Mouse (Mus musculus) thymus, postnatal 4 days (tissue): ENCODE results near the gene Efhd1.

Source experiments
- DNase-seq: peaks from one replicate; pipeline ENCODE4 v3.0.0; 2021

Gene Efhd1

DNA sequence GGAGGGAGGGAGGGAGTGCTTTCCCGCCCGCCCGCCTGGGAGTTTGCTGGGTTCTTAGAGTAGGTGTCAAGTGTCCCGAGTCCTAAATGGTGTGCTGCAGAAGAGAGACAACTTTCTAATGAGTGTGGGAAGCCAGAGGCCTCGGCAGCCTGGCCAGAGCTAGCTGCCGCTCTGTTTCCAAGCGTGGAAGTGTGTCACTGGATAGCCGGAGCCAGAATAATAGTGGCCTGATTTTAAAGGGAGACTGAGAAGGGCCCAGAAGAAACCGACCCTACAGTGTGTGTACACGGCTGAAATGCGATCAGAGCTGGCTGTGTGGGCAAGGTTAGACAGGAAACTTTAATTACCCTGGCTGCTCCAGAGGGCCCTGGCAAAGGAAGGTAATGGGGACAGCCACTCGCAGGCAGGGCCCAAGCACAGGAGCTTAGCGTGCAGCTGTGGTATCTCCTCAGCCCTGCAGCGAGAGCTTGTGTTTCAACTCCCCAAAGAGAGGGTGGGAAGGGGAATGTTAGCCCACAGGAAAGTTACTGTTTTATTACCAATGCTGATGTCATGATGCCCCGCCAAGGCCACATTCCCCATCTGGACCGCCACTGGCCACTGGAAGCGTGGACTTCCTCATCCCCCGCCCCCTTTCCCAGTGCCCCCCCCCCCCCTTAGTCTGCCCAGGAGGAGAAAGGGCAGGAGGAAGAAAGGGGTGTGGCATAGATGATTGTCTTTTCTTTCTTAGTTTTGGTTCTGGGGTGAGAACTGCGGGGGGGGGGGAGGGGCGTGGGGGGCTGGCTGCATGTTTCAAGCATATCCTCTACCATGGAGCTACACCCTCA is 6.7 kb downstream of the Efhd1 start:
- no peak for DNase-seq

DNA sequence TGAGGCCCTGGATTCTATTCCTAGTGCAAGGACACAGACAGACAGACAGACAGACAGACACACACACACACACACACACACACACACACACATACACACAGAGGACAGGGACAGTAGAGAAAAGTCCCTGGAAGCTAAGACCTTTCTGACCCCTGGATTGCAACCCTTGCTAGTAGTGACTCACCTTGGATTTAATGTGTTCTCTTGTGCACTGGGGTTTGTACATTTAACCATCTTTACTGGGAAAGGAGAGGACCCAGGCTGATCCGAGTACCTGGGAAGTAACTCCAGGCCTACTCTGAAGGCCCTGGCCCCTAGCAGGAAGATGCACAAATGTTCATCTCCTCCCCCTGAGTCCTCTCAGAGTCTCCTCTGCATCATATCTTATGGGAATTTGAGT is 7.4 kb downstream of the Efhd1 start:
- no peak for DNase-seq

DNA sequence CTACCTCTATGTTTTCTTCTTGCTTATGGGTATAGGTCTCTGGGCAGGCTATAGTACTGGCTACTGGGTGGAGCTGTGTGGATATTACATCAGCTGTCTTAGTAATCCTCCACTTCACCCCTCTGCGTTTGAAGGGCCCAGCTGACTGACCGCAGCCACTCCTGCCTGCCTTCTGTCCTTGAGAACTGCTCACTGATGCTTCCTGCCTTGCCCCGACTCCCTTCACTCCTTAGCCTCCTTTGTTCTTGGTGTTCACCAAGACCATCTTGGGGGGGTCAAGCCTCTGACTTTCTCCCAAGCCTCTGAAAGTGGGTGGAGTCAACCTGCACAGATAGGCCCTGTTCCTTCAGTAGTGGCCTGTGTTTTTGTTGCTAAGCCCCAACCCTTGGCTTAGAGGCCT is 8.3 kb downstream of the Efhd1 start:
- no peak for DNase-seq

DNA sequence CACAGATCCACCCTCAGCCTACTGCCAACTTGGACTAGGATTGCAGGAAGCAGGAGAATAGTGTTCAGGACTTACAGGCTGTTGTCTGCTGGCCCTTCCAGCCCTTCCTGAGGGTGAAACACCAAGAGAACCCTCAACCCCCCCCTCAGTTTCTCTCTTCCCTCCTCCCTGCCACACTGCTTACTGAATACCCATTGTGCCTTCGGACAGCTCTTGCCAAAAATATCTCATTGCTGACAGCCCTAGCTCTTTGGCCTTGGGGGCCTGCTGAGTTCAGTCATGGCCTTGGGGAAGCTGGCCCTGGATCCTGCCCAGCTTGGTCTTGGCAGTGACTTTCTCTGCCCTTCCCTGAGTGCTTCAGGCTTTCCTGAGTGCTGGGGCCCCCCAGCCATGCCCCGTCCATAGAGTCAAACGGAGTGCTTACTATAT is 9.4 kb downstream of the Efhd1 start:
- no peak for DNase-seq

DNA sequence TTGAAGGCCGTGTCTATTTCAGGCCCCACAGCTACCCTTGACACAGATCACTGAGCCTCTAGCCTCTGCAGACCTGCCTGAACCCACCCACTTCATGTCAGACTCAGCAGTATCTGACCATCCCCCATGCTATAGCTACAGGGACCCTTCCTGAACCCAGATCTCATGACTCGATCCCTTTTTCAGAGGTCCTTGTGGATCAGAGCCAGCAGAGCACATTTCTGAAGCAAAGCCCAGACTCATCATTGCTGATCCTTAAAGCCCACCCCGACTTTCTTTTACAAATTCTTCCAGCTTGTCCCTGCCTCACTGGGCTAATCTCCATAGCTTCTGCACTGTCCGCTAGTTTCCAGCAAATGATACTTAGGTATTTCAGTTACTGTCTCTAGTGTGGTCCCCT is 10.0 kb downstream of the Efhd1 start:
- no peak for DNase-seq

DNA sequence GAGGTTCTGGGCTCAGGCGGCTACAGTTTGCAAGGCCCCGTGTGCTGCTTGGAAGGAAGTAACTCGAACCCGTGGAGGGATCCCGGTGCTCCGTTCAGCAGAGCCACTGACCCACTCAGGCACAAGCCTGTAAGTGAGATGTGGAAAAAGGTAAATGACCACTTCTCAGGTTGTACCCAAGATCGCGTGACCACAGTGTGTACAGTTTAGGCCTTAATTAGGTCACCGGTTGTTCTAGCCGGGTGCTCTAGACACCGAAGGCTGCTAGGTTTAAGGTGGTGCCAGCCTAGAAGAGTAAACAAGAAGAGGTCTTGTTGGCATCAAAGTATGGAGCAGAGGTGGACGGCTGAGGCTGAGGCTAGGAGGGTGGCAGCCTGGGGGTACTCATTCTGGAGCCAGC is 11.0 kb downstream of the Efhd1 start:
- no peak for DNase-seq

DNA sequence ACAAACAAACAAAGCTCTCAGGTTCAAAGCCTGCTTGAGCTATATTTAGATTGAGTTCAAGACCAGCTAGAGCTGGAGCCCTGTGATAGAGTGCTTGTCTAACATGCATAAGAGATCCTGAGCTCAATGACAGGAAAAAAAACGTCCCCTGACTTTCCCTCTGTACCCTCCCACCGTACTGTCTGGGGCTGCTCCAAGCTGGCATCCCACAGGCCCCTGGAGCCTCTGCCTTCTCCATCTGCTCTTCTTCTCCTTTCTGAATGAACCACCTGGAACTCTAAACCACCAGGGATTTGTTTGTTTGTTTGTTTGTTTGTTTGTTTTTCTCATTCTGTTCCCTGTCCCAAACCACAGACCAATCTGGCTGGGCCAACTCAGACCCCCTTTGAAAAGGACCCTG is 11.9 kb downstream of the Efhd1 start:
- no peak for DNase-seq

DNA sequence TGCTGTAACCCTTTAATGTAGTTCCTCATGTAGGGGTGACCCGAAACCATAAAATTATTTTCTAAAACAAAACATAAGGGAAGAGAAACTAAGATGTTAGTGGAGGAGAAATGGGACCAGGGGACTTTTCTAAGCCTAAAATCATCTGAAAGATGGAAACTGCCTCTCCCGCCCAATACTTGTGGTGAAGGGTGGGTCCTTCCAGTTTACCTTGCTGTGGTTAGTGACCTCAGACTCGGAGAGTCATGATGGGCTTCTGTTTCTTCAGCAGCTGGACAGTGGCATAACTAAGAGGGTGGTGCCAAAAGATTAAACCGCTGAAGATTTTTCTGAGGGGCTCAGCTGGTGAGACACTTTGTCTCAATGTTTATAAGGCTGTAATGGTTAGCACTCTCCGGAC is 16.1 kb downstream of the Efhd1 start:
- DNase-seq, result no peak

DNA sequence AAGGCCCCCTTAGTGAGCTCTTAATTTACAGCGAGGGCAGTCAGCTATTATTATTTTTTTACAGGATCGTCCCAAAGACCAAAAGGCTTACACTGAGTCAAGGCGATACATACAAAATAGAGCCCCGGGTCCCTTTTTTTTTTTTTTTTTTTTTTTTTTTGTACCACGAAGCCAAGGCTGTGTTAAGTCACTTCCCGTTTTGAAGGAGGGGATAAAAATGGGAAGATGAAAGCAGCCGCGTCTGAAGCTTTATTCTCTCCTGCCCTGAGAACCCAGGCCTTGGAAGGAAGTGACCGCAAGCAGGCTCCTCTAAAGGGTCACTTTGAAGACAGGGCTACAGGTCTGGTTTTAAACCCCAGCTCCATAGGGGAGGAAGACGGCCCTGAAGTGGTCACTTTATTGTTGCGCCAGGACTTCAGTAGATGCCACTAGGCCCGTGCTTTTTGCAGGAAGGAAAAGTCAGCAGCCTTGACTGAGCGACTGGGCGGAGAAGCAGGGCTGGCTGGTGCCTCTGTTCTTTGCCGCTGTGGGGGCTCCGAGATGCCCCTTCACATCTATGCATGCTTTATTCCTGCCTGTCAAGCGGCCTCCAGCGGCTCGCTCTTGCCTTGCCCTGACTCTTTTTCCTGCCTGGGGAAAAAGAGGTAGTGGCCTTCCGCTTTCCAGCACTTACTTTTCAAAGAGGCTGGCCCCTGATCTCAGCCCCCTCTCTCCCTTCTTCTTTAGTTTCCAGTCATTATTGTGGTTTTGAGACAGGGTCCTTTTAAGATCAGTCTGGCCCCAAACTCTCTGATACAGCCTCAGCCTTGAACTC is 17.6 kb downstream of the Efhd1 start:
- DNase-seq, result no peak

DNA sequence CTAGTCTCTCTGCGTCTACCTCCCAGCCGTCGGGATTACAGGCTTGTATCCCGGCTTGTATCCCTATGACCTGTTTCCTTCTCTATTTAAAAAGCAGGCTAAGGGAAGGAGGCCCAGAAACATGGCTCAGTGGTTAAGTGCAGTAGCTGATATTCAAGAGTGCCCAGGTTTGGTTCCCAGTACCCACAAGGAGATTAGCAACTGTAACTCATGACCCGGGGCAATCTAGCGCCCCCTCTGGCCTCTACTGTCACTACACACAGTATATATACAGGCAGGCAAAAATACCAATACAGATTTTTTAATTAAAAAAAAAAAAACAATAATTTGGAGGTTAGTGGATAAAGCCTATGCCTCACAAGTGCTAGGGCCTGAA is 18.2 kb downstream of the Efhd1 start:
- no peak for DNase-seq

DNA sequence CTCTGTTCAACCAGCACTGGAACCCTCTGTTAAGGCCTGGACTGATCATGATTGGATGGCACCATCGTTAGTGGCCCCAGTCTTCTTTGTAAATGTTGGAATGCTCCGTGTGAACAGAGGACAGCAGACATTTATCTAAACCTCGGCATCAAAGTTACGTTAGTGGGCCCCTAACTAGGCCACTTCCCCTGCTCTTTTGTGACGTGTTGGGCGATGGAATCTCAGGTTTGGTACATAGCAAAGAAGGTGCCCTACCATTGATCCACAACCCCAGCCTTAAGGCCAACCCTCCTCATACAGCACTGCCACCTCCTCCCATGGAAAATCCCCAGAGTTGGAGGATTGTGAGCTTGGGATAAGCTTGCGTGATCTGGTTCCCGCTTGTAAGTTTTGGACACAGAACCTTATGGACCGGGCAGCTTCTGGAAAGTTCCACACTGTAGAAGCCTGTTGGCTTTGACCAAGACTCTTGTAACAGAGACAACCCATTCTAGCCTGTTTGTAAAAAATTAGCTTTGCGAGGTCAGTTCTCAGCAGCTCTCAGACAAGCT is 19.3 kb downstream of the Efhd1 start:
- DNase-seq, result no peak

DNA sequence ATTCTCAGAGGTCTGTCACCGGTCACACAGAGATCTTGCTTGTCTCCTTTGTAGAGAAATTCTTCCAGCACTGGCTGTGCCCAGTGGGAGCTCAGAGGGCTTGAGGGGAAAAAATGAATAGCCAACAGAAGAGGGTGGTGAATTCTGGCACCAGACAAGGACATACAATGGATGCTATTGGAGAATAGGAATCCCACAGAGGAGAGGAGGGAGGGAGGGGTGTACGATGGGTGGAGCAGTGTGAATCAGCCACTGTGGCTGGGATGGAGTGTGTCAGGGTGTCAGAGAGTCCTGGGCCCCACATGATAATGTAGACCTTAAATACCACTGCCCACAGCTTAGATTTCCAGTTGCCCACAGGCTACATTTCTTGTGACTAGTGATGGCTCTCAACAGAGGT is 22.9 kb downstream of the Efhd1 start:
- no peak for DNase-seq

DNA sequence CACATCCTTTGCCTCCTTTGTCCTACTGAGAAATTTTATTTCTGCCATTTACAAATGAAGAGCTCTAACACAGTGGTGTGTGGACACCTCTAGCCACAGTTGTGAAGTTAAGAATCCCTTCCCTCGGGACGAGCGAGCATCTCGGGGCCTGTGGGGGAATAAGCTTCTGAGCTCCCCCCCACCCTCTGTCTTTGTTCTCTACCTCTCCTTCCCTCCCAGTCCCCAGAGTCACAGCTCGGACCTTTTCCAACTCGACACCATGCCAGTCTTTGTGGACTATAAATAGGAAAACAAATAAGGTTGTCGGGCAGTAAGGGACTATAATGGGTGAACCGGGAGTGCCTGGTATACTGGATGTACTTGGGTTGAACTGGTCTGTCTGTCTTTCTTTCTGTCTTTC is 27.3 kb downstream of the Efhd1 start:
- no peak for DNase-seq

DNA sequence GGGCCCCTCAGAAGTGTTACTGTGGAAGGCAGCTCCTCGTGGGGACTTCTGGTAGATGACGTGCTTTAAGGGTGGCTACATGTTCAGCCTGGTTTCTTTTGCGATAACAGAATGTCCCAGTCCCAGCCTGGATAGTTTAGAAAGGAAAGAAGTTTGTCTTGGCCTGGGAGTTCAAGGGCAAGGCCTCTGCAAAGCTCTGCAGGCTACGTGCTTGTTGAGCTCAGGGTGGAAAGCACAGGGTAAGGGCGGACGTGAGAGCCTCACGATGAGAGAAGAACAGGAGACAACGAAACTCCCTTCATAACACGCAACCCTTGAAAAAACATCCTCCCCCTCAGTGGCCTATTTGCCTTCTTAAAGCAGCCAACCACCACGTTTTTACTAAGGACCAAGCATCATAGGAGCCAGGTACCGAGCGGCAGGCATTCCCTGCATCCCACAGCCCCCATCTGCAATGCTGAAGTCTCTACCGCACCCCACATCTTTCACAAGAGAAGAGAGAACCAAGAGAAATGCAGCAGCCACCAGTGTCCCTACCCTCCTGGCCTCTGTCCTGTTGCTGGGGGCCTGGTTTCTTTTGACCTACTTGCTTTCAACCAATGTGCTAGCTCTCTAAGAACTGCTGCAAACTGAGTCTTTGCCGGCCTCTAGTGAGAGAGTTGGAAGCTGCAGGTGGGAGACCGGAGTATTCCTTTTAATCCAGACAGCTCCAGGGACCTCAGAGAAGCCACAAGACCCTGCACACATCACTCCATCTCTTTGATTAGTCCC is 28.4 kb downstream of the Efhd1 start:
- no peak for DNase-seq

DNA sequence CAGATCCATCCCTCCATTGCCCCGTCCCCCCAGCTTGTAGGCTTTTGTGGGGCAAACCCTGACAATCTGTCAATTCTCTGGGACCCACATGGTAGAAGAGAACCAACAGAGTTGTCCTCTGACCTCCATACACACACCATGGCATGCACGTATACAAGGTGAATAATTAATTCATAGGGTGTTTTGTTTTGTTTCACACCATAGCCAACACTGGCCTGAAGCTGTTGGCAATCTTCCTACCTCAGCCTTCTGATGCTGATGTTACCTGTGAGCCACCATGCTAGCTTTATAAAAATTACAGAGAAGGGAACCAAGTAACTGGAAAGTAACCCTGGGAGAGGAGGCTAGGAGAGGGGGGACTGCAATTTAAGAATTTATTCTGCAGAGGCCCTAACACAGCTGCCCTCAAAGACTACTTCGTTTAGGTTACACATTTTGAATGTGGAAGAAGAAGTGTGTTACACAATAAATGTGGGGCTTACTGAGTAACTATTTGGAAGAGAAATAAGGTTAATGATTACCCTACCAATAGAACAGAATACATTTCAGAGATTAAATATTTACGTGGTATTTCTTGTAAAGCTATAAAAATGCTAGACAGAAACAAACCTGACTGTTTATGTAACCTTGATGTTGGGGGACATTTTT is 30.0 kb downstream of the Efhd1 start:
- DNase-seq, result no peak

DNA sequence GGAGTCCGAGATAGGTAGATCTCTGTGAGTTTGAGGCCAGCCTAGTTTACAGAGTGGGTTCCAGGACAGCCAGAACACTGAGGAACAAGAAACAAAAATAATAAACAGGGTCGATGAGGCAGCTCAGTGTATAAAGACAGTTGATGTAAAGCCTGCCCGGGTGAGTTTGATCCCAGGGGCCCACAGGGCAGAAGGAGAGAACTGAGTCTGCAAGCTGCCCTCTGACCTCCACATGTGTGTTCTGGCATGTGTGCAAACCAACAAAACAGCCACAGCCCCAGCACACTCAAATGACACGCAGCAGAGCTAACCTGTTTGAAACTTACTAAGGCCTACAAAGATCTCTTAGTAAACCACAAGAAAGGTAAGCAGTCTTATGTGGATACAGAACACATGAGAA is 30.8 kb downstream of the Efhd1 start:
- DNase-seq, result no peak

DNA sequence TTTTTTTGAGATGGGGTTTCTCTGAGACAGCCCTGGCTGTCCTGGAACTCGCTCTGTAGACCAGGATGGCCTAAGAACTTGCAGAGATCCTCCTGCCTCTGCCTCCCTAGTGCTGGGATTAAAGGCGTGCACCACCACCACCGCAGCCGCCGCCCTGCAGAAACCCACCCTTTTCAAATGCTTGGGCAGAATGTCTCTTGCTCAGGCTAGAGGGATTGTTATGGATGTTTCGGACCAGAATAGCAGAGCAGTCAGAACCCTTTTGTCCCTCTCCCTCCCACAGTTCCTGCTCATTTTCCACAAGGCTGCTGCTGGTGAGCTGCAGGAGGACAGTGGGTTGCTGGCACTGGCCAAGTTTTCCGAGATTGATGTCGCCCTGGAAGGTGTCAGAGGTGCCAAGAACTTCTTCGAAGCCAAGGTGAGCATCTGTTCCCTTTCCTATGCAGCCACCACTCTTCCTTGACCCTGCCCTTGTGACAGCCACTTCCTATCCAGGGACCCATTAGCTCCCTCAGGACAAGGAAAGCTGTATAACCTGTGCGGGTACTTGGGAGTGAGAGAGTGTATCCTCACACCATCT is 33.3 kb downstream of the Efhd1 start:
- DNase-seq, result no peak

DNA sequence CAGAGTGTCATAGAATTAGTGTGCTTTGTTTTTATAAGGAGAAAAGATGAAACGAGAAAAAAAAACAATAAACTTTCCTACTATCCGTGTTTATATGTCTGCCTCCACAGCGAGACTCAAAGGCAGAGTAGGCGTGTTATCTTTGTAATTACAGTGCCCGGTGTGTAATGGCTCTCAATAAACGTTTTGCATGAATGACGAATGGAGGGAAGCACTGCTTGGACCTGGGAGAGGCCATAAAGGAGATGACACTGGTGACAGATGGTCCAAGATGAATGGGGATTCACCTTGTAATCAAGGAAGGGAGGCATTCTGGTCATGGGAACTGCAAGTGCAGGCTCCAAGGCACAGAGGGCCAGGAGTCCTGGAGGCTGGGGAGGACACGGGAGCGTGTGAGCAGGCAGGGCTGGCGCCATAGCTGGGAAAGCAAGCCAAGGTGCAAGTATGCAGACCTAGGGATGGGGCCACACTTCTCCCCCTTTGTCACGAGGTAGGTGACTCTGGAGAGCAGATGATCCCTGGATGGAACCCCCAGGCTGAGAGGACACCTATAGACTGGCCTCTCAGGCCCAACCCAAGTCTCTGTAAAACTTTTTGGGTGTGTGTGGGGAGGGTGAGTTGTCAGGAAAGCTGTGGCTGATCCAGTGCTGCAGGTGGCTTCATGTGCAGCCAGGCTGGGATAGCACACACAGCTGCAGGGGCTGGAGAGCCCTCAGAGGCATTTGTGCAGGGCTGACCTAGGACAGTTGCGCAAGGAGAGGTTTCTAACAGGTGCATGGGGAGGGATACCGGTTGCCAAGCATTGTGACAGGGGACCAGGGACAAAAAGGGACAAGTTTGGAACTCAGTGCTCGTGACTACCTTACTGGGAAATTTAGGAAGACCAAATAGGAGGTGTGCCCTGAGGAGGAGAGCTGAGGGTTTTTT is 36.5 kb downstream of the Efhd1 start:
- no peak for DNase-seq

DNA sequence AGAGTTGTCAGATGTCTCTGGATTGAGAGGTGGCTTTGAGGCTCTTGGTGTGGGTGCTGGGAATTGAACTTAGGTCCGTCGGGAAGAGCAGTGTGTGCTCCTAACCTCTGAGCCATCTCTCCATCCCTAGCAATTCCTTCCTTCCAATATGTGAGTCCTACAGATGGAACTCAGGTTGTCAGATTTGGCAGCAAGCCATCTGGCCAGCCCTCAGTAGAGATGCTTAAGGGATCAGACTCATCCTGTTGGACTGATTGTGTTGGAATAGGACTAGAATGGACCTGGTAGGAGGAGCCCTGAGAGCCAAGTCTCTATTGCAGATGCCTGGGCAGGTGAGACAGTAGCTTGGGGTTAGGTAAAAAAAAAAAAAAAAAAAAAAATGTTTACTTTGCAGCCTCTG is 37.8 kb downstream of the Efhd1 start:
- no peak for DNase-seq

DNA sequence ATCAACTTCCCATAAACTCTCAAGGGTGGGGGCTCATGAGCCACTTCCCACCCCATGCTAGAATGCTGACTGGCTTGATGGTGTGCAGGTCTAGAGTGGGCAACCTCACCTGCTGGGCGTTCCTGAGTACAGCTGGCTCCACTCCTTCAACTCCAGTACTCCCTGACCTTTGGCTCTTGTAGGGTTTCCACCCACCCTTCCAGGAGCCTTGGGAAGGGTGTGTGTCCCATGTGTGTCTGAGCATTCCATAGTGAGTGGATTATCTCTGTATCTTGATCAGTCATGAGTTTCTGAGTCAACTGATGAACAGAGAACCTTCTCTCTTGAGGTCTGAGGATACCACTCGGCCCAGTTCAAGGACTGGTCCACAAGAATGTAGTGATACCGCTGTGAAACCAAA is 44.8 kb downstream of the Efhd1 start:
- no peak for DNase-seq

DNA sequence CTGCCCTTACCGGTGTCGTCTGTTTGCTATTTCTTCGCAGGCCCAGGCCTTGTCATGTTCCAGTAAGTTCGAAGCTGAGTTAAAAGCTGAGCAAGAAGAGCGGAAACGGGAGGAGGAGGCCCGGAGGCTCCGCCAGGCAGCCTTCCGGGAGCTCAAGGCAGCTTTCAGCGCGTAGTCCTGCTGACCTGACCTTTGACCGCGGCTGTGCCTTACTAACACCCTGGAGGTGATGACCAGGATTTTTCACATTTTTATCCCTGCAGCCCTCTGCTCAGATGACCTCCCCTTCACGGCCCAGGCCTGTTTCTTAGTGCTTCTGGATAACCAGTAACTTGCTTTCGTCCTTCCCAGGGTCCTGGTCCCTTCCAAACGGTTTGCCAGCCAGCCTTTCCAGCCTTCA is 45.5 kb downstream of the Efhd1 start:
- DNase-seq, result no peak
